Mouse (Mus musculus): ENCODE measurements around the gene Dlgap4. TPM values are rescaled to one million over a fixed set of nuclear protein-coding genes. Genes with fewer than 3 reads are reported as not detected.

Gene Dlgap4
- polyA plus RNA-seq, 1 experiment from 2014 or later, result 96.6 TPM

DNA sequence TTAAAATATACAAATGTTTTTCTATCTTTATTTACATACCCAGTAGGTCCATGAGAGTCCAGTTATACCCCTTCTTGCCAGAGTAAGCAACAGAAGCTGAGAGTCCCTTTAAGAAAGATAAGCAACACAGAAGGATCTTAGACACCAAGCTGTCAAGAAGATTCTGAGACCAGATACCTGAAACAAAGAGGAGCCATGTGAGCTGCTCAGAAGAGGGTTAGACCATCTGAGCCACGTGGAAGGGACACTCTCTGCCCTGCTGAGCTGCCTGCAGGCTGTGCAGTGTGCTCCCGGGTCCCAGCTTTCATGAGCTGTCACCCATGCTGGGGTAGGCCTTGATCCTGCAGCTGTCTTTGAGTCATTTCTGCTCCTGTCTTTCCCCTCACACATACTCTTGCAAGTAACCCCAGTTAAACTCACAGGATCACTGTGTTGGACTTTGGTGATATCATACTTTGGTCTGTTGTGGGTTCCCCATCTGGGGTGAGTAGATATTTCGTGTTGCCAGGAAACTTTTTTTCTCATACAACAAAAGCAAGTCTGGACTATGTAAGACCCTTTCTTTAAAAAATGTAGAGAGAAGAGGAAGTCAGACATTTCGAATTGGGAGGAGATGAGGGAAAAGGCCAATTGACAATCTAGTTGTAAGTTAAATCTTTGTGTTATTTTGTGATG is 190.3 kb downstream of the Dlgap4 start:
- Histone ChIP-seq H3K4me1 (no peaks in the 10 kb centered on the region), H3K36me3 (no peaks in the 10 kb centered on the region), H3K4me2 (replicated peaks) (no peak overlapping the region), H3K9me3 (replicated peaks) (no peaks in the 10 kb centered on the region), H3K27ac (replicated peaks) (no peak overlapping the region), H3K9ac (no peak overlapping the region), H3K27me3 (no peaks in the 10 kb centered on the region), H3K4me3 (replicated peaks) (no peak overlapping the region)
- 62% methylated on average over 4 of the region's 4 CpGs for WGBS
- ATAC-seq (ENCODE audit: insufficient number of reproducible peaks, low FRiP score, low TSS enrichment, low read depth), result no peak

DNA sequence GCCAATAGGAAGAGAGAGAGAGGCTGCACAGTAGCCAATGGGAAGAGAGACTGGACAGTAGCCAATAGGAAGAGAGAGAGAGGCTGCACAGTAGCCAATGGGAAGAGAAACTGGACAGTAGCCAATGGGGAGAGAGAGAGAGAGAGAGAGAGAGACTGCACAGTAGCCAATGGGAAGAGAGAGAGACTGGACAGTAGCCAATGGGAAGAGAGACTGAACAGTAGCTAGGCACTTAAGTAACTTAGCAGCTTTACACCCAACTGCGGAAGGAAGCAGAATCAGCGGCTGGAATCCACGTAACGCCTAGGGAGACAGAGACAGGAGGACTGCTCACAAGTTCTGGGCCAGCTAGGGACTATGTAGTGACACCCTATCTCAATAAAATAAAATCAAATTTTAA is 191.1 kb downstream of the Dlgap4 start:
- ATAC-seq (ENCODE audit: insufficient number of reproducible peaks, low FRiP score, low TSS enrichment, low read depth), result no peak
- H3K27ac ChIP-seq (replicated peaks), result no peak overlapping the region
- 86% methylated on average over 4 of the region's 4 CpGs for WGBS
- H3K27me3 ChIP-seq, result no peaks in the 10 kb centered on the region
- no peak overlapping the region for H3K4me2 ChIP-seq (replicated peaks)
- H3K4me3 ChIP-seq (replicated peaks), result no peak overlapping the region
- no peaks in the 10 kb centered on the region for H3K36me3 ChIP-seq
- H3K9ac ChIP-seq, result no peak overlapping the region
- no peaks in the 10 kb centered on the region for H3K9me3 ChIP-seq (replicated peaks)
- no peaks in the 10 kb centered on the region for H3K4me1 ChIP-seq

DNA sequence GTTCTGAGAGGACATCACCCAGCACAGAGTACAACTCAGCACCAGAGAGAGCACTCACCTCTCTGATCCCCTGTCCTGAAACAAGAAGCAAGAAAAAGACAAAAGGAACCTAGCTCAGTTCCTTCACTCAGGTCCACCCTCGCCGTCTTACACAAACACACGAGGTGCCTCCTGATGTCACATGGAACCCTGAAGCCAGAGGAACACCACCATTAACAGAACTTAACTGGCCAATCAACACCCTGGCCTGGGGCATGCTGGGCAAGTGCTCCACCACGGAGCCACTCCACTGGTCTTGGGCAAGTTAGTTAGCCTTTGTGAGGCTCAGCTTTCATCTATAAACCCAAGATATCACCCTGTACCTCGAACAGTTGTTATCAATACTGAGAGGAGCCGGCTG is 193.4 kb downstream of the Dlgap4 start:
- no peak overlapping the region for H3K27ac ChIP-seq (replicated peaks)
- WGBS, result 61% methylated on average over 6 of the region's 6 CpGs
- H3K4me3 ChIP-seq (replicated peaks), result no peak overlapping the region
- H3K9ac ChIP-seq, result no peak overlapping the region
- no peaks in the 10 kb centered on the region for H3K4me1 ChIP-seq
- H3K27me3 ChIP-seq, result no peaks in the 10 kb centered on the region
- no peak overlapping the region for H3K4me2 ChIP-seq (replicated peaks)
- H3K9me3 ChIP-seq (replicated peaks), result no peaks in the 10 kb centered on the region
- no peak for ATAC-seq (ENCODE audit: insufficient number of reproducible peaks, low FRiP score, low TSS enrichment, low read depth)
- H3K36me3 ChIP-seq, result no peaks in the 10 kb centered on the region

DNA sequence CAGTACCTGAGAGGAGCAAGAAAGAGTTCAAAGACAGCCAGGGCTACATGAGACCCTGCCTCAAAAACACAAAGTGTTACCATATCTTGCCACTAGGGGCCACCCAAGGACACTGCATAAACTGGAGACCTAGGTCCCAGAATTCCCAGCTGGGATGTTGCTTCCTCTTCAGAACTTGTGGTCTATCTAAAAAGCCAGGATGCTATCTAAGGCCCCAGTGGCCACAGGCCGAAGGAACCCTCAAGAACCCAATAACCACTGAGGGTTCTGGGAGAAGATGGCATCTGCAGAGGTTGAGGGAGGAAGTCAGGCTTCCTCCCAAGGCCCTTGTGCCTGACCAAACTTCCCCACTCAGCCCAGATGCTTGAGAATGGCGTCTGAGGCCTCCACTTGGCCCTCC is 196.1 kb downstream of the Dlgap4 start:
- Histone ChIP-seq H3K27ac (replicated peaks) (no peak overlapping the region), H3K4me2 (replicated peaks) (no peak overlapping the region), H3K9me3 (replicated peaks) (no peaks in the 10 kb centered on the region), H3K4me1 (peaks cover 5% of the 10 kb centered on the region; the same call in 1 of the 2 replicates), H3K9ac (no peak overlapping the region), H3K36me3 (no peaks in the 10 kb centered on the region), H3K27me3 (no peaks in the 10 kb centered on the region), H3K4me3 (replicated peaks) (no peak overlapping the region)
- 50% methylated on average over 2 of the region's 2 CpGs for WGBS
- ATAC-seq (ENCODE audit: insufficient number of reproducible peaks, low FRiP score, low TSS enrichment, low read depth), result no peak; the same call in 1 of the 2 replicates

DNA sequence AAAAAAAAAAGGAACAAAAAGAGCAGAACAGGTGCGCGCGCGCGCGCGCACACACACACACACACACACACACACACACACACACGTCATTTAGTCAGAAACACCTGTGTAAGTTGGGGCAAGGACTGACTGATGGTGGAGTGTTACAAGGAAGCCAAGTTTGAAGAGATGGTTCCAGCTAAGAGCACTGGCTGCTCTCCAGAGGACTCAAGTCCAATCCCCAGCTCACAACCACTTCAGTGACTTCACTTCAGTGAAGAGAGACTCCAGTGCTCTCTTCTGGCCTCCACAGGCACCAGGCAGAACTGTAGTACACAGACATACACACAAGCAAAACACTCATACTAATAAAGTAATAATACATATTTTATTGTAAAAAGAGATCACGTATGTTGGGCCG is 197.2 kb downstream of the Dlgap4 start:
- Histone ChIP-seq H3K4me1 (peaks cover 16% of the 10 kb centered on the region; the same call in 1 of the 2 replicates), H3K27me3 (no peaks in the 10 kb centered on the region), H3K4me2 (replicated peaks) (no peak overlapping the region), H3K9me3 (replicated peaks) (no peaks in the 10 kb centered on the region), H3K9ac (no peak overlapping the region), H3K36me3 (no peaks in the 10 kb centered on the region), H3K27ac (replicated peaks) (no peak overlapping the region), H3K4me3 (replicated peaks) (no peak overlapping the region)
- WGBS, result 98% methylated on average over 10 of the region's 10 CpGs
- ATAC-seq (ENCODE audit: insufficient number of reproducible peaks, low FRiP score, low TSS enrichment, low read depth), result no peak

DNA sequence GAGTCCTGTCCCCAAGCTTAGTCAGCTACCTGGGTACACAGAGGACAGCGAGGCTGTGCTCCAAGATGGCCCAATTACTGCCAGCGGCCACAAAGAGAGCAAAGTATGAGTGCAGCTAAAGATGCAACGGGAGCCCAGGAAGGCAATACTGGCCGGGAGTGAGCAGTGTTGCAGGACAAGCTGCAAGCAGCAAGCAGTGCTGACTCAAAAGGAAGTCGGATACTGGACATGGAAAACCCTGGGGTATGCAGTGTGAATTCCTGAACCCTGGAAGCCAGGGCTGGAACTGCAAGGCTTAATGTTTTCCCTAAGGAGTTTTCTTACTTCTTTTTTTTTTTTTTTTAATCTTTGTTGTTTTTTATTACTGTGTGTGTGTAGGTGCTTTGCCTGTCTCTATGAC is 198.1 kb downstream of the Dlgap4 start:
- no peak overlapping the region for H3K4me2 ChIP-seq (replicated peaks)
- no peaks in the 10 kb centered on the region for H3K36me3 ChIP-seq
- H3K9ac ChIP-seq, result no peak overlapping the region
- H3K9me3 ChIP-seq (replicated peaks), result no peaks in the 10 kb centered on the region
- H3K4me1 ChIP-seq, result peaks cover 16% of the 10 kb centered on the region; the same call in 1 of the 2 replicates
- ATAC-seq (ENCODE audit: insufficient number of reproducible peaks, low FRiP score, low TSS enrichment, low read depth), result no peak
- 64% methylated on average over 5 of the region's 5 CpGs for WGBS
- no peak overlapping the region for H3K27ac ChIP-seq (replicated peaks)
- H3K4me3 ChIP-seq (replicated peaks), result no peak overlapping the region
- no peaks in the 10 kb centered on the region for H3K27me3 ChIP-seq

Other genes with a start within 250 kb of the Dlgap4 start
- 3.4 and 3.8 TPM in 2 replicates for gene Epb41l1, start 192.8 kb upstream of the Dlgap4 start, polyA plus RNA-seq (2015; fragmentation: Nextera tagmentation; extraction: Ambion mirVana)
- gene Aar2, start 66.1 kb upstream of the Dlgap4 start, polyA plus RNA-seq (2015; fragmentation: Nextera tagmentation; extraction: Ambion mirVana), result 33.6 and 34.4 TPM in 2 replicates
- 245 and 251 TPM in 2 replicates for gene Myl9, start 161.7 kb downstream of the Dlgap4 start, polyA plus RNA-seq (2015; fragmentation: Nextera tagmentation; extraction: Ambion mirVana)
- 51.1 and 51.6 TPM in 2 replicates for gene Tgif2, start 226.3 kb downstream of the Dlgap4 start, polyA plus RNA-seq (2015; fragmentation: Nextera tagmentation; extraction: Ambion mirVana)
- 8.4 and 9.7 TPM in 2 replicates for gene 4930518I15Rik, start 244.2 kb downstream of the Dlgap4 start, polyA plus RNA-seq (2015; fragmentation: Nextera tagmentation; extraction: Ambion mirVana)
- 152 and 160 TPM in 2 replicates for gene Rab5if, start 249.4 kb downstream of the Dlgap4 start, polyA plus RNA-seq (2015; fragmentation: Nextera tagmentation; extraction: Ambion mirVana)